Mouse (Mus musculus) CH12.LX (cell line): ENCODE results near the gene Mplkip.

Experiments
- CTCF ChIP-seq, 2 experiments: IDR thresholded peaks in 1 of 2; conservative IDR thresholded peaks in 1 of 2; 2 replicates each; pipeline ENCODE4 v1.5.1; 2011 to 2012; ENCODE audit warnings: low read depth in 2 of 2, low read length in 2 of 2, improper control_type of control experiment in 1 of 2, inconsistent platforms in 1 of 2, mild to moderate bottlenecking in 1 of 2, moderate library complexity in 1 of 2
- POLR2A ChIP-seq: IDR thresholded peaks from 2 replicates; pipeline ENCODE4 v1.6.1; 2011; ENCODE audit warnings: low read depth, mild to moderate bottlenecking, improper control_type of control experiment, low read length
- SIN3A ChIP-seq: IDR thresholded peaks from 2 replicates; pipeline ENCODE4 v1.6.1; 2012; ENCODE audit warnings: low read length, improper control_type of control experiment, inconsistent platforms

DNA sequence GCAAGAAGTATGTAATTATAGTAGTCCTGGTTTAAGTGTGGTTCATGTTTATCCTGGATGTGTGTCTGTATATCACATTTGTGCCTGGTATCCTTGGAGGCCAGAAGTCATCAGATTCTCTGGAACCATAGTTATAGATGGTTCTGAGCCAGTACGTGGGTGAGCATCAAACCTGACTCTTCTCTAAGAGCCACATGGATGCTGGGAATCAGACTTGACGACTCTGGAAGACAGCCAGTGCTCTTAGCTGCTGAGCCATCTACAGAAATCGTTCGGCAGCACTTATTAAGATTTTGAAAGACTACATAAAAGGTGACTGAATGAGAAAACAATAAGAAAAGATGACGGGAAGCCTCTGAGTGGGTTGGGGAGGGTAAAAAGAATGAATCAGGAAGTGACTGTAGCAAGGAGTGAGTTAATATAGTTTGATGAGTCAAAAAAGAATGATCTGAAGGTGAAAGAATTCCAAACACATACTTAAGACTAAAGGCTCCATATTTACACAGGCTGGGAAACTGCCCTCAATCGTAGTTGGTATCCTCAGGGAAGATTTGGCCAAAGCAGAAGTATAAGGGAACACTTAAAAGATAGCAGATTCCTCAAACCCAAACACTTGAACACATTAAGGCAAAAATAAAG is 10.3 kb downstream of the Mplkip start:
- TF ChIP-seq SIN3A = no peak
- TF ChIP-seq POLR2A = no peak
- TF ChIP-seq CTCF (conservative IDR thresholded peaks at IDR 0.05 in 1 of 2, IDR thresholded peaks at IDR 0.05 in 1 of 2; ENCODE audit: low read depth in 2 of 2, low read length in 2 of 2) = no peak
